Mouse (Mus musculus): ENCODE measurements around the gene Aifm1. TPM values are rescaled to one million over a fixed set of nuclear protein-coding genes. Genes with fewer than 3 reads are reported as not detected.

Aifm1 gene
- polyA plus RNA-seq, 1 experiment from 2014 or later, result 38.8 TPM

GRCm38 (mm10) chrX:48425280-48425679, 88.1 kb downstream of the Aifm1 start:
- H3K4me2 ChIP-seq (ENCODE audit: low read length), result no peak overlapping the region
- H3K4me3 ChIP-seq (replicated peaks; ENCODE audit: low read depth, low read length), result no peak overlapping the region
- WGBS, result 79% methylated on average over 7 of the region's 7 CpGs
- H3K4me1 ChIP-seq (ENCODE audit: control insufficient read depth, insufficient read depth, low read length), result no peaks in the 10 kb centered on the region
- H3K9me3 ChIP-seq (ENCODE audit: control insufficient read depth, low read length), result no peaks in the 10 kb centered on the region
- H3K27me3 ChIP-seq (ENCODE audit: control insufficient read depth, insufficient read depth, low read length), result no peaks in the 10 kb centered on the region
- H3K36me3 ChIP-seq (ENCODE audit: control insufficient read depth, insufficient read depth, low read length), result no peaks in the 10 kb centered on the region
- DNase-seq, result no peak
- no peak overlapping the region for H3K27ac ChIP-seq (replicated peaks; ENCODE audit: low read depth, low read length)
- H3K9ac ChIP-seq (replicated peaks; ENCODE audit: low read length), result no peak overlapping the region
- ATAC-seq (ENCODE audit: low FRiP score, low TSS enrichment), result no peak

Other genes with a start within 250 kb of the Aifm1 start
- gene Bcorl1, start 172.2 kb downstream of the Aifm1 start, polyA plus RNA-seq (2014; fragmentation: Nextera tagmentation; extraction: Ambion mirVana), result 7.8 and 7.9 TPM in 2 replicates
- gene Elf4, start 50.4 kb downstream of the Aifm1 start, polyA plus RNA-seq (2014; fragmentation: Nextera tagmentation; extraction: Ambion mirVana), result 0.20 and 0.95 TPM in 2 replicates
- gene Rab33a, start 5.7 kb upstream of the Aifm1 start, polyA plus RNA-seq (2014; fragmentation: Nextera tagmentation; extraction: Ambion mirVana), result 86.7 and 113 TPM in 2 replicates
- 15.7 and 17.2 TPM in 2 replicates for gene Zfp280c, start 80.9 kb upstream of the Aifm1 start, polyA plus RNA-seq (2014; fragmentation: Nextera tagmentation; extraction: Ambion mirVana)
- 40.5 and 42.1 TPM in 2 replicates for gene Slc25a14, start 109.8 kb upstream of the Aifm1 start, polyA plus RNA-seq (2014; fragmentation: Nextera tagmentation; extraction: Ambion mirVana)
- gene Gpr119, start 160.9 kb upstream of the Aifm1 start, polyA plus RNA-seq (2014; fragmentation: Nextera tagmentation; extraction: Ambion mirVana), result 0.09 TPM in 1 of 2 replicates, not detected in the other
- 19.3 and 24.6 TPM in 2 replicates for gene Rbmx2, start 181.4 kb upstream of the Aifm1 start, polyA plus RNA-seq (2014; fragmentation: Nextera tagmentation; extraction: Ambion mirVana)

Data from midbrain, embryonic 14.5 days (tissue).